Mouse (Mus musculus) ovary, adult 2 months (tissue): Measurements from ENCODE around the gene Rpe. TPM values are rescaled to one million over a fixed set of nuclear protein-coding genes. Genes with fewer than 3 reads are reported as not detected.

Experiments used
- polyA plus RNA-seq: library from polyadenylated mRNA; depleted of rRNA; stranded (reverse); fragments of >200 nt; gene quantifications from 2 replicates; pipeline ENCODE4 v1.2.3, GENCODE M21; 2012; rRNA removed

The Rpe gene
- 18.6 and 21.6 TPM in 2 replicates for polyA plus RNA-seq

DNA sequence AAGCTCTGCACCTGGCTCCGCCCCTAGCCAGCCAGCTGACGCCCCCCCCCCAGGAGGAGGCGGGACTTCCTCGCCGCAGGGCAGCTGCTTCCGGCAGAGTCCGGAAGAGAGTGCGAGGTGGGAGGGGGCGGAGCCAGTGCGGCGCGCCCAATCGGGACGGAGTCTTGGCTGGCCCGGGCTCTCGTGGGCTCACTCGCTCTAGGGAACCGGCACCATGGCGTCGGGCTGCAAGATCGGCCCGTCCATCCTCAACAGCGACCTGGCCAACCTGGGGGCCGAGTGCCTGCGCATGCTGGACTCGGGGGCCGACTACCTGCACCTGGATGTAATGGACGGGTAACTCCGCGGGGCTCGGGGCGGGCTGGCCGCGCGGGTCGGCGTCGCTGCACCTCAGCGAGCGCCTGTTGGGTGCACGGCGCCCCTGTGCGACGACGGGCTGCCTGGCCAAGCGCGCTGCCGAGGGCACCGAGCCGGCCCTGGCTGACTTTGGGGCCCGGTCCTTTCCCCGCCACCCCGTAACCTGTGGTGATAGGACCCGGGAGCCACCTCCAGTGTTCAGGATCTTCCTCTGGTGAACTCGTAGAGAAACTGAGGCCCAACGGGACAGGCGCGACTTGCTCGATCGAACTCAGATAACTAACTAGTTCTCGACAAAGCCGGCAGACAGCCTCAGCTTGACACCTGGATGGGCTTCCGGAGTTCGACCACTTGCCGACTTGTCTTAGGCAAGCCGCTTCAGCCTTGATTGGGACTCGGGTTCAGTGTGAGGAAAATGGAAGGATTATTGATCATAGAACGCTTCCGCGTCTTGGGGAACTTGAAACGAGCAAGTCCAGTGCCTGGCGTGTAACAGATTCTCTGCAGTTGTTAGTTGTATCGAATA lies at the start of gene Rpe:
Gene Rpe (plus strand): TSS at position 139 of the 883 bp plus-strand sequence.

Other genes starting within 250 kb of the Rpe start
- 0.02 and 0.12 TPM in 2 replicates for gene Unc80, start 232.5 kb upstream of the Rpe start, polyA plus RNA-seq
- gene Kansl1l, start 116.7 kb downstream of the Rpe start, polyA plus RNA-seq, result 2.2 and 2.5 TPM in 2 replicates
- gene Acadl, start 162.4 kb downstream of the Rpe start, polyA plus RNA-seq, result 30.3 and 36.9 TPM in 2 replicates
- 0.63 and 0.93 TPM in 2 replicates for gene Myl1, start 244.6 kb downstream of the Rpe start, polyA plus RNA-seq